Mouse (Mus musculus): ENCODE results near the gene Unc5a. TPM values are rescaled to one million over a fixed set of nuclear protein-coding genes. Genes with fewer than 3 reads are reported as not detected.

The Unc5a gene
- polyA plus RNA-seq, 1 experiment from 2014 or later, result 2.9 TPM

DNA sequence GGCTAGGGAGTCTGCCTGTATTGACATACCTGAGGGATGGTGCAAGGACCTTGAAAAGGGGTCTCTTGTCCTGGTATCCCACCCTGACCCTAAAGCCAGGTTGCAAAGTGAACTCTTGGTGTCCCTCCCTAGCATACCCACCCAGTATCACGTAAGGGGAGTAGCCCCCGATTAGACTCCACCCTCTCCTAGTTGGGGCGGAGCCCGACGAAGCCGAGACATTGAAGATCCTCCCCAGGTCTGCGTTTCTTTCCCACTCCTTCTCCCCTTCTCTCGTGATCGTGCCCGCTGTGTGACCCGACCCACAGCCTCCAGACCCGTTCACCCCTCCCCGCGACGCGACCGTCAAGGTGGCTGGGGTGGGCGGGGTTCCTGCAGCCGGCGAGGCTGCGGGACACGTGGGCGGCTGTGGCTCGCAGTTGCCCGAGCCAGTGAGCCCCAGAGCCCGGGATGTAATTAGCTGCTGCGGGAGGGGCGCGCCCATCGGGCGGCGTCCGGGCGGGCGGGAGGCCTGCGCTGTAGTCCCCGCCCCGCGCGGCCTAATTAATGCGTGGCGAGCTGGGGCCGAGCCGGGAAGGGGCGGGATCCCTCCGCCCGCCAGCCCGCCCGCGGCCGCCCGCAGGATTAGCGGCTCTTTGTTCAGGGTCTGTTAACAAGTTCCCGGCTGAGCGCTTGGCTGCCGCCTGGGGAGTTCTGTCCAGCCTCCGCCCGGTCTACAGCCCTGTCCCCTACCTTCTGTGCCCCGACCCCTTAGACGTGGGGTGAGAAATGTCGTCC, 6.7 kb downstream of the Unc5a start:
- Histone ChIP-seq H3K36me3 (no peaks in the 10 kb centered on the region), H3K9me3 (replicated peaks) (no peaks in the 10 kb centered on the region), H3K9ac (peak overlapping the region; percentile 62; the same call in 1 of the 2 replicates), H3K4me3 (peak overlapping the region; percentile 56), H3K4me1 (replicated peaks) (peaks cover 17% of the 10 kb centered on the region), H3K27ac (ENCODE audit: poor library complexity, severe bottlenecking) (no peak overlapping the region), H3K4me2 (peak overlapping the region; percentile 96), H3K27me3 (replicated peaks) (peaks cover 86% of the 10 kb centered on the region)
- WGBS, result under 1% methylated on average over 59 of the region's 61 CpGs
- peak; percentile 27; the same call in 1 of the 2 replicates for ATAC-seq (ENCODE audit: insufficient number of reproducible peaks, low FRiP score)

- 63% methylated on average over 7 of the region's 7 CpGs for WGBS
- peaks cover 80% of the 10 kb centered on the region for H3K27me3 ChIP-seq (replicated peaks)
Measured at GRCm38 (mm10) chr13:54957281-54957680, 8.1 kb downstream of the Unc5a start.

DNA sequence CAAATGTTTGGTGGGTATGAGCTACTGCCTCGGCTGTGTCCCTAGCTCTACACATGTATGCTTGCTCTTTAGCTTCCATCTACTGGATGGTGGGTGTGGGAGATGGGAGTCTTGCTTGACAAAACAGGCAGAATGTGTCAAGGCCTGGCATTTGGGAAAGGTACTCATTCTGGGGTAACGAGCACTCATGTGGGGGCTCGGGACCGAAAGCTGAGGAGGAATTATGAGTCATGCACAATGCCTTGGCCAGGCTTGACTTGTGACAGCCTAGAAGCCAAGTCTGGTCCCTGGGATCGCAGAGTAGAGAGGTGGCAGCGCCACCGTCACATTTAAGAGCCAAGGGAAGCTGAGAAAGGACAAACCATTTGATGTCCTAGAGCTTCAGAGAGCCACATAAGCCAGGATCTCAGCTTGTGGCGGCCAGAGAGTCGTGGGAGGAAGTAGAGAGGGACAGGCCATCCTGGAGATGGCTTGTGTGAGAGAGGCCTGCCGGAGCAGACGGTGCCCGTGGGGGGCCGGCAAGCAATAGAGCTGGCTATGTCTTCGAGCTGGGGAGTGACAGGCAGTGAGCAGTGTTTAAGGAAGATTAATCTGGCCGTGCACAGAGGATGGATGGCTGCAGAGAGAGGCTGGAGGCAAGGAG, 10.0 kb downstream of the Unc5a start:
- no peak for ATAC-seq (ENCODE audit: insufficient number of reproducible peaks, low FRiP score)
- Histone ChIP-seq H3K4me2 (no peak overlapping the region), H3K27me3 (replicated peaks) (peaks cover 61% of the 10 kb centered on the region), H3K4me1 (replicated peaks) (peaks cover 10% of the 10 kb centered on the region), H3K36me3 (no peaks in the 10 kb centered on the region), H3K9me3 (replicated peaks) (no peaks in the 10 kb centered on the region), H3K9ac (no peak overlapping the region), H3K27ac (ENCODE audit: poor library complexity, severe bottlenecking) (no peak overlapping the region), H3K4me3 (no peak overlapping the region)
- 45% methylated on average over 15 of the region's 15 CpGs for WGBS

More at GRCm38 (mm10) chr13:54957281-54957680, 8.1 kb downstream of the Unc5a start:
- H3K4me3 ChIP-seq, result no peak overlapping the region
- no peak overlapping the region for H3K27ac ChIP-seq (ENCODE audit: poor library complexity, severe bottlenecking)
- peaks cover 10% of the 10 kb centered on the region for H3K4me1 ChIP-seq (replicated peaks)
- no peak overlapping the region for H3K9ac ChIP-seq
- ATAC-seq (ENCODE audit: insufficient number of reproducible peaks, low FRiP score), result no peak
- H3K36me3 ChIP-seq, result no peaks in the 10 kb centered on the region
- H3K9me3 ChIP-seq (replicated peaks), result no peaks in the 10 kb centered on the region
- H3K4me2 ChIP-seq, result no peak overlapping the region

DNA sequence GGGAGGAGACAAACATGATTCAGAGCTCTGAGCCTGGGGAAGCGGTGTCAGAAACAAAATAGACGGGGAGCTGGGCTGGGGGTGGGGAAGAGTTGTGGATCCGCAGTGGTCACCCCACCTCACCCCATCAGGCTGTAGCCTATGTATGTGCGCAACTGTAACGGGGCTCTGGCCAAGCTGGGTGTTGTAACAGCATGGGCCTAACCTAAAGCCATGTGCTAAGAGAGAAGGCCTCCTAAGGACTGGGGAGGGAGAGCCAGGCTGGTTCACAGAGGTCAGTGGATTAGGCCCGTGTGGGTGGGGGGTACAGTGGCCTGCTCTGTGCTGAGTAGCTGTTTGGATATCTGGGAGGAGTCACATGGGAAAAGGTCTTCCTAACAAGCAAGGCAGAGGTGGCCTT, 10.6 kb downstream of the Unc5a start:
- Histone ChIP-seq H3K27me3 (replicated peaks) (peaks cover 54% of the 10 kb centered on the region), H3K4me1 (replicated peaks) (peaks cover 10% of the 10 kb centered on the region), H3K9me3 (replicated peaks) (no peaks in the 10 kb centered on the region), H3K4me3 (no peak overlapping the region), H3K4me2 (no peak overlapping the region), H3K36me3 (no peaks in the 10 kb centered on the region), H3K9ac (no peak overlapping the region), H3K27ac (ENCODE audit: poor library complexity, severe bottlenecking) (no peak overlapping the region)
- ATAC-seq (ENCODE audit: insufficient number of reproducible peaks, low FRiP score), result no peak
- whole genome bisulfite sequencing, result 47% methylated on average over 6 of the region's 6 CpGs

- H3K36me3 ChIP-seq, result no peaks in the 10 kb centered on the region
- H3K4me2 ChIP-seq, result no peak overlapping the region
- no peak overlapping the region for H3K9ac ChIP-seq
- H3K4me1 ChIP-seq (replicated peaks), result peaks cover 8% of the 10 kb centered on the region
- no peak for ATAC-seq (ENCODE audit: insufficient number of reproducible peaks, low FRiP score)
- H3K27ac ChIP-seq (ENCODE audit: poor library complexity, severe bottlenecking), result no peak overlapping the region
- H3K9me3 ChIP-seq (replicated peaks), result no peaks in the 10 kb centered on the region
- H3K27me3 ChIP-seq (replicated peaks), result peaks cover 48% of the 10 kb centered on the region
- no peak overlapping the region for H3K4me3 ChIP-seq
- WGBS, result 63% methylated on average over 3 of the region's 3 CpGs
Measured at GRCm38 (mm10) chr13:54960491-54960890, 11.3 kb downstream of the Unc5a start.

DNA sequence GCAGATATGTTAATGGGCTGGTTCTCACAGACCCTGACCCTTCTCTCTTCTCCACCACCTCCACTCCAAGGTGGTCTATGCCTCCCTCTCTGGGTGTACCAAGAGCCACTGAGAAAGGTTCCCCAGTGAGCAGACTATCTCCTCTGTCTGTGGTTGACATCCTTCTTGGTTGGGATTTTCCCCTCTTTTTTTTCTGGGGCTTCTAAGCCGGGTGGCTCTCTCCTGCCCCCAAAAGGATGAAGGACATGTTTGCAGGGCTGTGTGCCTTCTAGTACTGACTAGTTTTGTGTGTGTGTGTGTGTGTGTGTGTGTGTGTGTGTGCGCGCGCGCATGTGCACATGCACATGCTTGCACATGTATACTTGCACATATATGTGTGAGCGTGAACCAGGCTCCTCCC, 16.0 kb downstream of the Unc5a start:
- ATAC-seq (ENCODE audit: insufficient number of reproducible peaks, low FRiP score), result no peak
- WGBS, result 72% methylated on average over 6 of the region's 6 CpGs
- H3K9ac ChIP-seq, result no peak overlapping the region
- no peak overlapping the region for H3K4me2 ChIP-seq
- H3K4me3 ChIP-seq, result no peak overlapping the region
- no peaks in the 10 kb centered on the region for H3K36me3 ChIP-seq
- peaks cover 17% of the 10 kb centered on the region for H3K27me3 ChIP-seq (replicated peaks)
- H3K27ac ChIP-seq (ENCODE audit: poor library complexity, severe bottlenecking), result no peak overlapping the region
- H3K4me1 ChIP-seq (replicated peaks), result 0 out of 2 replicates have a peak, but pooled peaks cover 2% of the 10 kb centered on the region
- H3K9me3 ChIP-seq (replicated peaks), result no peaks in the 10 kb centered on the region

DNA sequence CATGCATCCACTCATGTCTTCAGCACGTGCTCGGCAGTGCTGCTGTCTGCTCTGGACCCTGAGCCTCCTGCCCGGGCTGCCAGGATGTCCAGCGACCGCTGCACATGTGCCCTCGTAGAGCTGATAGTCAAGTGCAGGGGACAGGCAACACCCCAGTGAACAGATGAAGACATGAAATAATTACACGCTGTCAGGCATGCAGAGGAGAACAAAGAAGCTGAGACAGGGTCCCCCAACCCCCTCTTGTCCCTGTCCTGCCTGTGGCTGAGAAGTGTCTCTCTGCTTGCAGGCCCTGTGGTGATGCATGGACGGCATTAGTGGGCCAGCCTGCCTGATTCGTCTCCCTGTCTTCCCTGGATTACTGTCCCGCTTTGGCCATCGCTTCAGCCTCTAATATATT, 18.3 kb downstream of the Unc5a start:
- H3K9me3 ChIP-seq (replicated peaks), result no peaks in the 10 kb centered on the region
- H3K27ac ChIP-seq (ENCODE audit: poor library complexity, severe bottlenecking), result no peak overlapping the region
- 77% methylated on average over 11 of the region's 11 CpGs for WGBS
- no peaks in the 10 kb centered on the region for H3K36me3 ChIP-seq
- no peak overlapping the region for H3K4me2 ChIP-seq
- 0 out of 2 replicates have a peak, but pooled peaks cover 13% of the 10 kb centered on the region for H3K27me3 ChIP-seq (replicated peaks)
- no peak overlapping the region for H3K9ac ChIP-seq
- H3K4me3 ChIP-seq, result no peak overlapping the region
- ATAC-seq (ENCODE audit: insufficient number of reproducible peaks, low FRiP score), result no peak
- H3K4me1 ChIP-seq (replicated peaks), result 0 out of 2 replicates have a peak, but pooled peaks cover 2% of the 10 kb centered on the region

GRCm38 (mm10) chr13:54968636-54969035, 19.4 kb downstream of the Unc5a start:
- Histone ChIP-seq H3K36me3 (no peaks in the 10 kb centered on the region), H3K9me3 (replicated peaks) (no peaks in the 10 kb centered on the region), H3K4me1 (replicated peaks) (0 out of 2 replicates have a peak, but pooled peaks cover 2% of the 10 kb centered on the region), H3K4me2 (no peak overlapping the region), H3K4me3 (no peak overlapping the region), H3K27me3 (replicated peaks) (0 out of 2 replicates have a peak, but pooled peaks cover 13% of the 10 kb centered on the region), H3K27ac (ENCODE audit: poor library complexity, severe bottlenecking) (no peak overlapping the region), H3K9ac (no peak overlapping the region)
- no peak for ATAC-seq (ENCODE audit: insufficient number of reproducible peaks, low FRiP score)
- 46% methylated on average over 5 of the region's 5 CpGs for WGBS

- Histone ChIP-seq H3K27ac (ENCODE audit: poor library complexity, severe bottlenecking) (no peak overlapping the region), H3K36me3 (no peaks in the 10 kb centered on the region), H3K9me3 (replicated peaks) (no peaks in the 10 kb centered on the region), H3K4me3 (no peak overlapping the region), H3K4me1 (replicated peaks) (0 out of 2 replicates have a peak, but pooled peaks cover 2% of the 10 kb centered on the region), H3K9ac (no peak overlapping the region), H3K27me3 (replicated peaks) (0 out of 2 replicates have a peak, but pooled peaks cover 13% of the 10 kb centered on the region), H3K4me2 (no peak overlapping the region)
- ATAC-seq (ENCODE audit: insufficient number of reproducible peaks, low FRiP score), result no peak
- 59% methylated on average over 9 of the region's 9 CpGs for WGBS
Measured at GRCm38 (mm10) chr13:54969513-54969912, 20.3 kb downstream of the Unc5a start.

- whole genome bisulfite sequencing, result 36% methylated on average over 14 of the region's 14 CpGs
- peaks cover 13% of the 10 kb centered on the region; the same call in 1 of the 2 replicates for H3K27me3 ChIP-seq (replicated peaks)
Measured at GRCm38 (mm10) chr13:54970521-54971247, 21.5 kb downstream of the Unc5a start.

DNA sequence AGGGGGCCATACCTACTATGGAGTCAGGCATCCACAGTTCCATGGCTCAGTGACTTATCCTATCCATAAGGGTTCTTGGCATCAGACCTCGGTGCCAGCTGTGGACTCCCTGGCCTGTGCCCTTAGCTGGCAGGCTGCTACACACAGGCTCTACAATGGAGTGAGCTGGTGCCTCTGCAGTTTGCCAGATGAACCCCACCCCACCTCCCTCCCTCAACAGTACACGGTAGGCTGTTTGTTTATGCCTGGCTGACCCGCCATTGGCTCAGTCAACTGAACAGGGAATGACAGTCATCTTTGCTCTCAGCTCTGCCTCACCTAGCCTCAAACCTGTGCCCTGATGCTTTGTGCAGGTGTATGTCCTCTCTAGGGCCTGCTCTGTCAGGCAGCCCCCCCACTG, 26.3 kb downstream of the Unc5a start:
- H3K9me3 ChIP-seq (replicated peaks), result no peaks in the 10 kb centered on the region
- H3K27me3 ChIP-seq (replicated peaks), result peaks cover 13% of the 10 kb centered on the region
- H3K4me1 ChIP-seq (replicated peaks), result no peaks in the 10 kb centered on the region
- ATAC-seq (ENCODE audit: insufficient number of reproducible peaks, low FRiP score), result no peak
- H3K4me2 ChIP-seq, result no peak overlapping the region
- H3K27ac ChIP-seq (ENCODE audit: poor library complexity, severe bottlenecking), result no peak overlapping the region
- 64% methylated on average over 3 of the region's 3 CpGs for WGBS
- no peak overlapping the region for H3K4me3 ChIP-seq
- H3K9ac ChIP-seq, result no peak overlapping the region
- H3K36me3 ChIP-seq, result no peaks in the 10 kb centered on the region

More at GRCm38 (mm10) chr13:54970521-54971247, 21.5 kb downstream of the Unc5a start:
- no peak overlapping the region for H3K27ac ChIP-seq (ENCODE audit: poor library complexity, severe bottlenecking)
- H3K9ac ChIP-seq, result no peak overlapping the region
- no peaks in the 10 kb centered on the region for H3K36me3 ChIP-seq
- 0 out of 2 replicates have a peak, but pooled peaks cover 2% of the 10 kb centered on the region for H3K4me1 ChIP-seq (replicated peaks)
- ATAC-seq (ENCODE audit: insufficient number of reproducible peaks, low FRiP score), result no peak
- H3K9me3 ChIP-seq (replicated peaks), result no peaks in the 10 kb centered on the region
- no peak overlapping the region for H3K4me3 ChIP-seq
- H3K4me2 ChIP-seq, result no peak overlapping the region

Measured in heart, embryonic 12.5 days (tissue).